Mouse (Mus musculus): ENCODE results near the gene Zbtb21.

DNA sequence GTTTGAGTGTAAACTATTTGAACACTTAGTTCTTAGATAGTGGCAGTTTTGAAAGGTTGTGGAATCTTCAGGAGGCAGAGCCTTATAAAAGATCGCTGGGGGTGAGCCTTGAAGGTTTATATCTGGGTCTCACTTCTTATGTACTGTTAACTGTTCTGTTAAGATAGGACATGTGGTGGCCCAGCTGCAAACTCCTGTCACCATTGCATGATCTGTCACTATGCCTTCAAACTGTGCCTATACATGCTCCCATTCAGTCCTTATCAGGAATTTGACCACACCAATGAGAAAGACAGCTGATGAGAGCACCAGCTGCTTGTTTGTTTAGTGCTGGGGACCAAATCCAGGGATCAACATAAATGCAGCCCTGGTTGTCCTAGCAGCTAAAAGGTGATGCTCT is 14.9 kb upstream of the Zbtb21 start:
- TF ChIP-seq CTCF (IDR thresholded peaks at IDR 0.05; ENCODE audit: low read depth, low read length), result no peak
- no peak for TF ChIP-seq POLR2A (IDR thresholded peaks at IDR 0.05; ENCODE audit: borderline replicate concordance, low read depth, low read length)

Data from bone marrow macrophage, adult 2 months (primary cell).